Mouse (Mus musculus) intestine, embryonic 14.5 days (tissue): ENCODE results near the gene Chst8. TPM values are rescaled to one million over a fixed set of nuclear protein-coding genes. Genes with fewer than 3 reads are reported as not detected.

Source experiments
- ATAC-seq: fragments of 200-750 bp; cut with Nextera tagmentation; replicated peaks from 2 replicates; pipeline ENCODE4 v1.8.0; 2017; ENCODE audit warnings: low read depth, moderate number of reproducible peaks, moderate TSS enrichment, moderate library complexity; ENCODE audit not compliant: low FRiP score, low TSS enrichment
- DNase-seq: peaks from one replicate; pipeline ENCODE4 v3.0.0-alpha.2; 2018; ENCODE audit warnings: low spot score
- H3K27ac ChIP-seq: fragments of 300-500 bp; sonication (generic); 2 replicates; pipeline ENCODE4 v1.5.1; 2014; ENCODE audit warnings: low read depth, mild to moderate bottlenecking, control low read depth
- H3K27me3 ChIP-seq: fragments of 300-500 bp; sonication (generic); replicated peaks from 2 replicates; pipeline ENCODE4 v1.6.1; 2014; ENCODE audit warnings: low read length, control low read depth; ENCODE audit not compliant: control insufficient read depth, insufficient read depth
- H3K36me3 ChIP-seq: fragments of 300-500 bp; sonication (generic); 2 replicates; pipeline ENCODE4 v1.6.1; 2014; ENCODE audit warnings: low read length, control low read depth; ENCODE audit not compliant: control insufficient read depth, insufficient read depth
- H3K4me1 ChIP-seq: fragments of 300-500 bp; sonication (generic); replicated peaks from 2 replicates; pipeline ENCODE4 v1.6.1; 2014; ENCODE audit warnings: low read length, control low read depth, mixed read lengths; ENCODE audit not compliant: control insufficient read depth, insufficient read depth
- H3K4me2 ChIP-seq: fragments of 300-500 bp; sonication (generic); 2 replicates; pipeline ENCODE4 v1.6.1; 2014; ENCODE audit warnings: low read length
- H3K4me3 ChIP-seq: fragments of 300-500 bp; sonication (generic); 2 replicates; pipeline ENCODE4 v1.5.1; 2014; ENCODE audit warnings: low read depth, low read length, control low read depth, mixed read lengths
- H3K9ac ChIP-seq: fragments of 300-500 bp; sonication (generic); 2 replicates; pipeline ENCODE4 v1.6.1; 2014; ENCODE audit warnings: mild to moderate bottlenecking, low read length
- H3K9me3 ChIP-seq: fragments of 300-500 bp; sonication (generic); 2 replicates; pipeline ENCODE4 v1.6.1; 2016; ENCODE audit warnings: low read length, control low read depth; ENCODE audit not compliant: control insufficient read depth
- WGBS: fragments of 180-500 bp; shearing (Covaris S2); extraction: QIAGEN DNeasy Blood & Tissue Kit; methylation state at CpG from one replicate; pipeline ENCODE4 v1.1.7; 2014; 5-methylcytosine and 5-hydroxymethylcytosine counted together
- polyA plus RNA-seq: library from polyadenylated mRNA; unstranded; fragments of >200 nt; fragmentation: Nextera tagmentation; extraction: Ambion mirVana; gene quantifications from 2 replicates; pipeline ENCODE4 v1.2.1, GENCODE M21; 2014

The Chst8 gene
- polyA plus RNA-seq, 1 experiment from 2014 or later: 2.8 TPM

DNA sequence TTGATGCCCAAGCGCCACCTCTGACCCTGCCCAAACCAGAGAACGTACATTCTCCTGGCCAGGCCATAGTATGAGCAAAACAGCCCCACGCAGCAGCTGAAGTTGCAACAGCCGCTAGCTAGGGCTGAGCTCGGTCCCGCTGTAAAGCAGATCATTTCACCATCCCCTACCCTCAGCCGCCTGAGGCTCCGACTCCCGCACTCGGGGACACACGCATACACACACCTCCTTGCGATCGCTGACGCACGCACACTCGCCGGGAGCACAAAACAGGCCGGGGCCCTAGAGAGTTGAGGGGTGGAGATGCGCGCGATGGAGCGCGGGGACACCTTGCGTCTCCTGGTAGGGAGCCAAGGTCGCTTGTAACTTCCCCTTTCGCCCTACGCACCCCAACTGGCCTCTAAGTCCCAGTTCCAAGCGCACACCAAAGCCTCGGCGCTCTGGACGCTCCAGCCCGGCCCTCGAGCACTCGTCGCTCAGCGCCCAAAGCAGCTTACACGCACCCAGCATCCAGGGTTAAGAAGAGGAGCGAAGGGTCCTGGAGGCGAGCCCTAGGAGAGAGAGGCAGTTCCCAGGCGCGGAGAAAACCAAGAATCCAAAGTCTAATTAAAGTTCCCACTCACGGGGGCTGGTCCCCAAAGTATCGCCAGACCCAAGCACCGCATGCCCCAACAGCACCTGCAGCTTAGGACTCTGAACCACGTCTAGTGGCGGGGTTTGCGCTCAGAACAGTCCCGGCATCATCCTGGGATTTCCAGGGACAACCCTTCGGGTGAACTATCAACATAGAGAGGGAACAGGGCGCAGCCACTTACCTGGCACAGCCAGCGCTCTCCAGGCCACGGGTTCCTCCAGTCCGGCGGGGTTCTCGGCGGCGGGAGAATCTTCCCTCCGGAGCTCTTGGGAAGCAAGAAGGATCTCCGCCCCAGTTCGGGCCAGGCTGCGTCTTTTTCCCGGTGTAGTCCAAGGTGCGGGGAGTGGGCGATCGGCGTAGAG, 682 bp downstream of the Chst8 start:
- Histone ChIP-seq H3K9me3 (no peaks in the 10 kb centered on the region), H3K27me3 (peaks cover 51% of the 10 kb centered on the region), H3K9ac (peak overlapping the region; percentile 0; the same call in 1 of the 2 replicates), H3K4me1 (peaks cover 9% of the 10 kb centered on the region), H3K27ac (no peak overlapping the region), H3K36me3 (no peaks in the 10 kb centered on the region), H3K4me3 (peak overlapping the region; percentile 53), H3K4me2 (peak overlapping the region; percentile 61)
- under 1% methylated on average over 66 of the region's 66 CpGs for WGBS
- DNase-seq (peak; percentile 66), ATAC-seq (peak; percentile 37; the same call in 1 of the 2 replicates)

DNA sequence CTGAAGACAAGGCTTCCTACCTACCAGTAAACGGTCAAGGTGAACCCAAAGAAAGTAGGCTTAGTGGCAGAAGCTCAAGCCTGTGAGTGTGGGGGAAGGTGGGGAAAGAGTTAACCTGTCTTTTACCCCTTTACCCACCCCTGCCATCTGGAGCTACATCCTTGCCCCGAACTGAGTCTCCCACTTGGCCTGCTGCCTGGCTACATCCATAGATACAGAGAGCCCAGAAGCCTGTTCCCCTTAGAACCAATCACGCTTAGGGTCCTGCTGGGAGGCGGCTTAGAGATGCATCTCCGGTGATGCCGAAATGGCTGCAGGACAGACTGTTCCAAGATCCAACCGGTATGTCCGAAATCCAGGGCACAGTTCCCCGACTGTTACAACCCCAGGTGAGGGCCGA, 1.5 kb downstream of the Chst8 start:
- 9% methylated on average over 10 of the region's 10 CpGs for WGBS
- H3K4me2 ChIP-seq: peak overlapping the region; percentile 61
- peak overlapping the region; percentile 53; the same call in 1 of the 2 replicates for H3K4me3 ChIP-seq
- H3K9me3 ChIP-seq: no peaks in the 10 kb centered on the region
- peaks cover 51% of the 10 kb centered on the region for H3K27me3 ChIP-seq
- DNase-seq (no peak), ATAC-seq (no peak)
- H3K27ac ChIP-seq: no peak overlapping the region
- peaks cover 9% of the 10 kb centered on the region for H3K4me1 ChIP-seq
- no peak overlapping the region for H3K9ac ChIP-seq
- H3K36me3 ChIP-seq: no peaks in the 10 kb centered on the region

DNA sequence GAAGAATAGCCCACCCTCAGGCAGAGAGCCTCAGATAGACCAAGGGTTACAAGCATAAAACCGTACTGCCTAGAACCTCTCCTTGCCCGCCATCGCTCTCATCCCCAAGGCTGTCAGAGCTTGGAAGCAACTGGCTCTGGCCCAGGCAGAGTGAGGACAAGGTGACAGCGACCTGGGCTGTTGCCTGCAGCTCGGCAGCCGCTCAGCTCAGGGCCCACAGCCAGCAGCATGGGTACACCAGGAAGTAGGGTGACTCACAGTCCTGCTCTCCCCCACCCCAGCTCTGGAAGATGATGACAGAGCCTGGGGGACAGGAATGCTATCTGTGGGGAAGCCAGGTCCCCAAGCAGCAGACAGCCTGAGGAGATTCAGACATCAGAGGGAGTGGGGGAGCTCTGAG, 6.2 kb downstream of the Chst8 start:
- DNase-seq (no peak), ATAC-seq (0 out of 2 replicates have a peak, but pooled peaks have one; percentile 21)
- Histone ChIP-seq H3K36me3 (no peaks in the 10 kb centered on the region), H3K4me3 (no peak overlapping the region), H3K4me1 (peaks cover 3% of the 10 kb centered on the region; the same call in 1 of the 2 replicates), H3K27ac (no peak overlapping the region), H3K9me3 (no peaks in the 10 kb centered on the region), H3K4me2 (no peak overlapping the region), H3K9ac (no peak overlapping the region), H3K27me3 (peaks cover 30% of the 10 kb centered on the region)
- 69% methylated on average over 6 of the region's 6 CpGs for WGBS

DNA sequence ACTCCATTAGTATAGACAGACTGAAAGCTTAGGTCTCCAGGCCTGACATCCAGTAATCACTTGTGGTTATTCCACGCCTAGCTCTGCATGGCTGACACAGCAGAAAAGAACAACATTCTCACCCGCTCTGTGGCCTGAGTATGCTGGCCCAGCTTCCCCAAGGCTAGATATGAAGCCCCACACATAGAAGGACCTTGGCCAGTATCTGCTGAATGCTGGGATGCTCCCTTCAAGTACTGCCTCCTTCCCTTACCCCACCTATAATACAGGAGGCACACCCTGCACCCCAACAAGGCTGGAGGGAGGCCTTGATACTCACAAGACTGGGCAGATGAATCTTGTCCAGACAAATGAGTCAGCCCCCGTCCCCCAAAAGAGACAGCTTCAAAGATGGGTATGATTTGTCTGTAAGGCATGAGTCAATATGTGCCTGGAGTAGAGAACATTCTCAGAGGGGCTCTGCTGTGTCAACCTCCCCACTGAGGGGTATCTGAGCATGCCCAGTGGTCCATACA, 6.8 kb downstream of the Chst8 start:
- Histone ChIP-seq H3K27ac (no peak overlapping the region), H3K9ac (no peak overlapping the region), H3K4me2 (no peak overlapping the region), H3K36me3 (no peaks in the 10 kb centered on the region), H3K4me1 (no peaks in the 10 kb centered on the region), H3K9me3 (no peaks in the 10 kb centered on the region), H3K4me3 (no peak overlapping the region), H3K27me3 (peaks cover 25% of the 10 kb centered on the region)
- WGBS: 80% methylated on average over 3 of the region's 3 CpGs
- DNase-seq (no peak), ATAC-seq (no peak)

DNA sequence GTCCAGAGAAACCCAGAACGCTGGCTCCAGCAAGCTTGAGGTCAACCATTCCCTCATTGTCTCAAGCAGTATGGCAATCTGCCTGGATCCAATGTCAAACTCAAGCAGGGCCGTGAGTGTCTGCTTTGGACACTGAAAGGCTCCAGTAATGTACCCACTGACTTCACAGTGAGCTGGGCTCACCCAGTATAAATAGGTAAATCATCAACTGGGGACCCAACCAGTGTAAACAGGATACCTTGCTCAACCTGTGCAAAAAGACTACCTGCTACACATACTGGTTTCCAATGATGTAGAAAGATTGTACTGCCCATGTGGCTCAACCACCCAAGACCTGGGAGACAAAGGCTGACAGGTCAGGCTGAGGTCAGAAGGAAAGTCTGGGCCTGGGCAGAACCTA, 7.5 kb downstream of the Chst8 start:
- H3K36me3 ChIP-seq: no peaks in the 10 kb centered on the region
- H3K9ac ChIP-seq: no peak overlapping the region
- DNase-seq (no peak), ATAC-seq (peak; percentile 51; the same call in 1 of the 2 replicates)
- H3K4me3 ChIP-seq: no peak overlapping the region
- H3K27ac ChIP-seq: no peak overlapping the region
- no peaks in the 10 kb centered on the region for H3K4me1 ChIP-seq
- no peak overlapping the region for H3K4me2 ChIP-seq
- WGBS: 77% methylated on average over 2 of the region's 2 CpGs
- H3K27me3 ChIP-seq: peaks cover 18% of the 10 kb centered on the region
- no peaks in the 10 kb centered on the region for H3K9me3 ChIP-seq

DNA sequence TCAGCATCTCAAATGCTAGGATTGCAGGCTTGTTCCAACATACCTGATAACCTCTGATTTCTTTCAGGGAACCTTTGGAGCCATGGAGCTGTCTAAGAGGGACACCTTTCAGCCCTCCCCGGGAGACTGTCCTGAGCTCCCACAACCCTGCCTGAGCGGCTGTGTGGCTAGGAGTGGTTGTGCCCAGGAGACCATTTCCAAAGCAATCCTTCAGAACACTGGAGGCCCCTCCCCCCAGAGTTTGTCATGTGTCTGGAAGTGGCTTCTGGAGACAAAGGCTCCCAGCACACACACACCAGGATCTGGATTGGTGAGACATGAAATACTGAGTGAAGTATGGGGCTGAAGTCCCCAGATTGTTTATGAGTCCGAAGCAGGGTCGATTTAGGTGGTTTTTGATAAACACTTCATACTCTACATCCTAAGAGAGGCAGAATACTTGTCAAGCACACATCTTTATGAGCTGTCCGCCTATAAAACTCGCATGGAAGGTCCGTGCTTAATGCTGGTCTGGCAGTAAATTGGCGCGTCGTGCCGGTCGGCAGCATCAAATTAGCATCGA, 12.5 kb downstream of the Chst8 start:
- Histone ChIP-seq H3K27me3 (no peaks in the 10 kb centered on the region), H3K27ac (no peak overlapping the region), H3K36me3 (no peaks in the 10 kb centered on the region), H3K9ac (no peak overlapping the region), H3K9me3 (no peaks in the 10 kb centered on the region), H3K4me3 (no peak overlapping the region), H3K4me2 (no peak overlapping the region), H3K4me1 (peaks cover 15% of the 10 kb centered on the region)
- DNase-seq: no peak
- no peak for ATAC-seq
- 31% methylated on average over 13 of the region's 13 CpGs for WGBS

DNA sequence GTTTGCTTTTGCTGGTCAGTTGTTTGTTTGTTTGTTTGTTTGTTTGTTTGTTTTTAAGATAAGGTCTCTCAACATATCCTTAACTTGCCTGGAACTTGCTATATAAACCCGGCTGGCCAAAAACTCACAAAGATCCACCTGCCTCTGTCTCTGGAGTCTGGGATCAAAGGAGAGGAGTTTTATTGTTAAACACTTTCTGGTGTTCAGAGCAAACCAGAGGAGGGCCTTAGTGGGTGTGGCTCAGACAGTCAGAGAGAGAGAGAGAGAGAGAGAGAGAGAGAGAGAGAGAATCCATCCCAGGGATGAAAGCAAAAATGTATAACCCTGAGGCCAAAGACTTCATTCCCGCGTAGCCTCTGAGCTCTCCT, 13.1 kb downstream of the Chst8 start:
- Histone ChIP-seq H3K27ac (no peak overlapping the region), H3K4me1 (peaks cover 15% of the 10 kb centered on the region), H3K36me3 (no peaks in the 10 kb centered on the region), H3K9me3 (no peaks in the 10 kb centered on the region), H3K4me2 (no peak overlapping the region), H3K27me3 (no peaks in the 10 kb centered on the region), H3K4me3 (no peak overlapping the region), H3K9ac (no peak overlapping the region)
- ATAC-seq (no peak), DNase-seq (no peak)
- 14% methylated on average over 3 of the region's 3 CpGs for WGBS

DNA sequence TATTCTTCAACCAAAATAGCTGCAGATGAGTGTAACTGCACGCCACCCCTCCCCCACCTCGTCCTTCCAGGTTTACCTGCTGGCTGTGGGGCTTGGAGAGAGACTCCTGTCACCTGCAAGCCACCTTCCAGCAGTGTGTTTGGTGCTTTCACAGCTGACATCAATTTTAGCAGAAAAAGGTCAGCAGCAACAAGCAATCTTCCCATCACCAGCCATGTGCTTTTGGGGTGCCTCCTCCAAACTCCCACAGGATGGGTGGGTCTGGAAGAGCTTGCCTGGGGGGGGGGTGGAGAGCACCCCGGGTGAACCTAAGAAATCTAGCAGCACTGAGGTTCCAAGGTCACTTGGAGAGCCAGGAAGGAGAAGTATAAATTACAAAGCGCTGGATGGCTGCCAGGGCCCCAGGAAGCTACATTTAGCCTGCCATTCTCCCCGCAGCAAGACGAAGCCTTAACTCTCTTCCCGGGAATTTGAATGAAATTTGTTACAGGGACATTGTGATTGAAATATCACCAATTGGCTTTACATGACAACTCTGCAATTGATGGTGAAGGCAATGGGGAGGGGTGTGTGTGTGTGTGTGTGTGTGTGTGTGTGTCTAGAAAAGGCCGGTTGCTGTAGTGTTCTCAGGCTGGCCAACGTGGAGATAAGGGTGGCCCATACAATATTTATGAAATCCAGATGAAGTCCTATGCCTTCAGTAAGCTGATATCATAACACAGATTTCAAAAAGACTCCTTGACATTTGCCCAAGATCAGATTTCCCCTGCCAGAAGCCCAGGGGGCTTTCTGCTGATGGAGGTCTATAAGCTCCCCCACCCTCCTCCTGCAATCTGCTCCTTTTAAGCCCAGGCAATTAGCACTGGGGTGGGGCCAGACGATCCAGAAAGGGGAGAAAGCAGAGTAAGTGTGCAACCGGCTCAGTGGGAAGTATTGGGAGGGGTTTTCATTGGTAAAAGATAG, 13.8 kb downstream of the Chst8 start:
- H3K27me3 ChIP-seq: no peaks in the 10 kb centered on the region
- no peak overlapping the region for H3K4me3 ChIP-seq
- peak; percentile 63 for DNase-seq
- WGBS: 5% methylated on average over 11 of the region's 11 CpGs
- H3K27ac ChIP-seq: no peak overlapping the region
- ATAC-seq: no peak; the same call in 1 of the 2 replicates
- no peak overlapping the region for H3K9ac ChIP-seq
- H3K9me3 ChIP-seq: no peaks in the 10 kb centered on the region
- peak overlapping the region; percentile 36 for H3K4me2 ChIP-seq
- H3K36me3 ChIP-seq: no peaks in the 10 kb centered on the region
- peaks cover 15% of the 10 kb centered on the region for H3K4me1 ChIP-seq
